Mouse (Mus musculus) heart, adult 2 months (tissue): ENCODE data around the gene Hspa1a.

Source experiments
- CTCF ChIP-seq: fragments of 200-600 bp; IDR thresholded peaks from 2 replicates; pipeline ENCODE4 v1.8.1; 2022; ENCODE audit warnings: antibody characterized with exemption, mild to moderate bottlenecking, moderate library complexity
- POLR2A ChIP-seq: fragments of 200-500 bp; IDR thresholded peaks from 2 replicates; pipeline ENCODE4 v1.6.1; 2011; ENCODE audit warnings: mild to moderate bottlenecking, low read depth, low read length, control low read depth; ENCODE audit not compliant: insufficient read depth

GRCm38 (mm10) chr17:34996411-34997141 is 24.6 kb upstream of the Hspa1a start:
- TF ChIP-seq CTCF, result no peak
- no peak for TF ChIP-seq POLR2A
